Comparison of ENCODE assay signal across 31 mouse cellular contexts in genomic region chr5:104511211-104511610, GRCm38 (mm10).
"Had no signal": no experiment of that assay in that cellular context is flagged by ENCODE, and none has a peak within 500 bp of the region (broad histone marks: within the 10 kb centered on the region; RNA-seq: fewer than 3 reads in every experiment).

No protein-coding gene starts in this region.

- H3K27me3 ChIP-seq: limb, embryonic 12.5 days; limb, embryonic 13.5 days; limb, embryonic 15.5 days; liver, embryonic 12.5 days; liver, embryonic 13.5 days; liver, embryonic 15.5 days; lung, embryonic 15.5 days; megakaryocyte, embryonic 14.5 days; midbrain, embryonic 12.5 days; midbrain, embryonic 13.5 days; midbrain, embryonic 15.5 days had no signal

- H3K4me2 ChIP-seq: limb, embryonic 12.5 days; limb, embryonic 13.5 days; limb, embryonic 15.5 days; liver, embryonic 11.5 days; liver, embryonic 12.5 days; liver, embryonic 15.5 days; lung, embryonic 14.5 days; lung, embryonic 15.5 days; midbrain, embryonic 11.5 days; midbrain, embryonic 12.5 days; midbrain, embryonic 13.5 days; midbrain, embryonic 15.5 days had no signal

- DNase-seq: left cerebral cortex, postnatal 4 days; liver; liver, embryonic 13.5 days; lung, adult 18-20 months; lung, adult 2 months; lung, embryonic 14.5 days; lung, postnatal 10 days; lung, postnatal 14 days; lung, postnatal 36 days; lung, postnatal 4 days; midbrain, embryonic 14.5 days had no signal

- H3K4me3 ChIP-seq: left cerebral cortex, adult 2 months; limb, embryonic 10.5 days; limb, embryonic 12.5 days; limb, embryonic 13.5 days; limb, embryonic 15.5 days; liver, embryonic 12.5 days; liver, embryonic 13.5 days; liver, embryonic 15.5 days; lung, embryonic 15.5 days; megakaryocyte, embryonic 14.5 days; midbrain, embryonic 10.5 days; midbrain, embryonic 12.5 days; midbrain, embryonic 13.5 days; midbrain, embryonic 15.5 days; myocyte had no signal

- H3K9ac ChIP-seq: limb, embryonic 12.5 days; limb, embryonic 13.5 days; limb, embryonic 15.5 days; liver, embryonic 12.5 days; liver, embryonic 13.5 days; liver, embryonic 14.5 days; liver, embryonic 15.5 days; lung, embryonic 14.5 days; lung, embryonic 15.5 days; midbrain, embryonic 12.5 days; midbrain, embryonic 13.5 days; midbrain, embryonic 15.5 days had no signal

- H3K9me3 ChIP-seq: limb, embryonic 10.5 days; liver, embryonic 12.5 days; liver, embryonic 15.5 days; lung, embryonic 15.5 days had no signal

- H3K27ac ChIP-seq: left cerebral cortex, adult 2 months; limb, embryonic 10.5 days; limb, embryonic 12.5 days; limb, embryonic 13.5 days; limb, embryonic 15.5 days; liver, embryonic 12.5 days; liver, embryonic 13.5 days; liver, embryonic 14.5 days; liver, embryonic 15.5 days; lung, embryonic 15.5 days; macrophage; midbrain, embryonic 10.5 days; midbrain, embryonic 12.5 days; midbrain, embryonic 13.5 days; midbrain, embryonic 15.5 days had no signal

- ATAC-seq: liver, embryonic 12.5 days; lung, postnatal 0 days; midbrain, embryonic 13.5 days; midbrain, embryonic 15.5 days; midbrain, embryonic 16.5 days had no signal
